Mouse (Mus musculus) left cerebral cortex, postnatal 4 days (tissue): ENCODE results near the gene Rnf5. TPM values are rescaled to one million over a fixed set of nuclear protein-coding genes. Genes with fewer than 3 reads are reported as not detected.

Experiments used
- DNase-seq: peaks from one replicate; pipeline ENCODE4 v3.0.0-alpha.2; 2022
- intact Hi-C: fragments of 180-260 bp; cut with DNase I; formaldehyde crosslinking; loops from one replicate; pipeline ENCODE4 v1.15.1; 2025
- total RNA-seq, 2 experiments: library from RNA; stranded (reverse); gene quantifications; 2 replicates each; pipeline ENCODE4 v1.2.3; 2021

The Rnf5 gene
- total RNA-seq, 2 experiments from 2014 or later, result 106 to 109 TPM

GRCm38 (mm10) chr17:34635671-34636070, 32.2 kb upstream of the Rnf5 start:
- DNase-seq, result no peak
- intact Hi-C loops, result no loop called here

- peak; percentile 55 for DNase-seq
- intact Hi-C loops, result no loop called here
These were observed 28.8 kb upstream of the Rnf5 start for GRCm38 (mm10) chr17:34632261-34632691.

- intact Hi-C loops, result no loop called here
- DNase-seq, result no peak
These were observed 28.2 kb upstream of the Rnf5 start for GRCm38 (mm10) chr17:34631647-34632046.

GRCm38 (mm10) chr17:34630761-34631301, 27.3 kb upstream of the Rnf5 start:
- intact Hi-C loops, result no loop called here
- no peak for DNase-seq

GRCm38 (mm10) chr17:34629796-34630603, 26.5 kb upstream of the Rnf5 start:
- DNase-seq, result no peak
- intact Hi-C loops, result no loop called here

- no peak for DNase-seq
- intact Hi-C loops, result no loop called here
These were observed 25.8 kb upstream of the Rnf5 start, which contains the start of gene Prrt1 for GRCm38 (mm10) chr17:34629221-34629751. TSS of gene Prrt1 (plus strand) at chr17:34629533.

- DNase-seq, result no peak
- intact Hi-C loops, result no loop called here
These were observed 25.1 kb upstream of the Rnf5 start for GRCm38 (mm10) chr17:34628644-34628967.

- intact Hi-C loops, result no loop called here
- DNase-seq, result no peak
These were observed 24.6 kb upstream of the Rnf5 start, which contains the start of gene Ppt2 for GRCm38 (mm10) chr17:34627943-34628643. TSS of gene Ppt2 (minus strand) at chr17:34628510.

GRCm38 (mm10) chr17:34627093-34627942, 23.8 kb upstream of the Rnf5 start:
- DNase-seq, result peak; percentile 92
- intact Hi-C loops, result no loop called here

GRCm38 (mm10) chr17:34626773-34627092, 23.2 kb upstream of the Rnf5 start:
- peak; percentile 62 for DNase-seq
- intact Hi-C loops, result no loop called here

- no peak for DNase-seq
- intact Hi-C loops, result no loop called here
These were observed 22.7 kb upstream of the Rnf5 start for GRCm38 (mm10) chr17:34626062-34626772.

- no peak for DNase-seq
- intact Hi-C loops, result no loop called here
These were observed 21.5 kb upstream of the Rnf5 start for GRCm38 (mm10) chr17:34624981-34625380.

- intact Hi-C loops, result no loop called here
These were observed 19.7 kb upstream of the Rnf5 start for GRCm38 (mm10) chr17:34623161-34623560.

GRCm38 (mm10) chr17:34621006-34621405, 17.5 kb upstream of the Rnf5 start:
- intact Hi-C loops, result no loop called here

More at GRCm38 (mm10) chr17:34623161-34623560, 19.7 kb upstream of the Rnf5 start:
- DNase-seq, result no peak

GRCm38 (mm10) chr17:34618999-34619398, 15.5 kb upstream of the Rnf5 start:
- DNase-seq, result peak; percentile 61
- intact Hi-C loops, result no loop called here

More at GRCm38 (mm10) chr17:34621006-34621405, 17.5 kb upstream of the Rnf5 start:
- no peak for DNase-seq

GRCm38 (mm10) chr17:34615871-34616270, 12.4 kb upstream of the Rnf5 start, which contains the start of gene Egfl8:
TSS of gene Egfl8 (minus strand) at chr17:34615971.
- no peak for DNase-seq
- intact Hi-C loops, result no loop called here

GRCm38 (mm10) chr17:34613830-34614229, 10.3 kb upstream of the Rnf5 start:
- intact Hi-C loops, result no loop called here
- DNase-seq, result no peak

GRCm38 (mm10) chr17:34613054-34613645, 9.7 kb upstream of the Rnf5 start:
- intact Hi-C loops, result no loop called here
- no peak for DNase-seq

GRCm38 (mm10) chr17:34611050-34611449, 7.6 kb upstream of the Rnf5 start:
- DNase-seq, result no peak
- intact Hi-C loops, result no loop called here
